Mouse (Mus musculus) megakaryocyte, embryonic 14.5 days (primary cell): Measurements from ENCODE around the gene Rora. TPM values are rescaled to one million over a fixed set of nuclear protein-coding genes. Genes with fewer than 3 reads are reported as not detected.

Source experiments
- H3K27me3 ChIP-seq: replicated peaks from 2 replicates; pipeline ENCODE3; 2012; ENCODE audit warnings: inconsistent platforms
- H3K36me3 ChIP-seq: replicated peaks from 2 replicates; pipeline ENCODE3; 2012; ENCODE audit warnings: low read length, inconsistent platforms, mixed read lengths
- H3K4me1 ChIP-seq: 2 replicates; pipeline ENCODE4 v1.6.1; 2012; ENCODE audit warnings: inconsistent platforms
- H3K4me3 ChIP-seq: replicated peaks from 2 replicates; pipeline ENCODE3; 2012; ENCODE audit warnings: moderate library complexity, mild to moderate bottlenecking, inconsistent platforms
- H3K9me3 ChIP-seq: 2 replicates; pipeline ENCODE4 v1.6.1; 2012; ENCODE audit warnings: inconsistent platforms
- FLI1 ChIP-seq: IDR thresholded peaks from 2 replicates; pipeline ENCODE4 v1.6.1; 2012; ENCODE audit warnings: low read length, inconsistent platforms, mixed read lengths
- GATA1 ChIP-seq: IDR thresholded peaks from 3 replicates; pipeline ENCODE4 v1.6.1; 2012; ENCODE audit warnings: mixed read lengths, low read length, inconsistent platforms, borderline replicate concordance
- polyA plus RNA-seq: library from polyadenylated mRNA; stranded (reverse); fragments of >175 nt; gene quantifications from 2 replicates; pipeline ENCODE4 v1.2.3, GENCODE M21; 2012; ENCODE audit warnings: low replicate concordance; ENCODE audit not compliant: insufficient read depth

Gene Rora
- polyA plus RNA-seq, 1 experiment = 2.5 TPM

- H3K27me3 ChIP-seq = no peaks in the 10 kb centered on the region
- no peak for TF ChIP-seq FLI1
- TF ChIP-seq GATA1 = no peak
- peaks cover 30% of the 10 kb centered on the region for H3K9me3 ChIP-seq
- no peak overlapping the region for H3K4me3 ChIP-seq
- no peaks in the 10 kb centered on the region for H3K36me3 ChIP-seq
- H3K4me1 ChIP-seq = no peaks in the 10 kb centered on the region
These were observed 152.2 kb downstream of the Rora start for GRCm38 (mm10) chr9:68805776-68806175.

GRCm38 (mm10) chr9:68807735-68808134 lies 154.1 kb downstream of the Rora start:
- Histone ChIP-seq H3K27me3 (no peaks in the 10 kb centered on the region), H3K4me3 (no peak overlapping the region), H3K9me3 (peaks cover 16% of the 10 kb centered on the region), H3K4me1 (no peaks in the 10 kb centered on the region), H3K36me3 (no peaks in the 10 kb centered on the region)
- TF ChIP-seq FLI1 (no peak), GATA1 (no peak)

- Histone ChIP-seq H3K27me3 (no peaks in the 10 kb centered on the region), H3K9me3 (peaks cover 8% of the 10 kb centered on the region), H3K4me1 (no peaks in the 10 kb centered on the region), H3K36me3 (no peaks in the 10 kb centered on the region), H3K4me3 (no peak overlapping the region)
- TF ChIP-seq FLI1 (no peak), GATA1 (no peak)
These were observed 155.9 kb downstream of the Rora start for GRCm38 (mm10) chr9:68809536-68809935.

- H3K4me1 ChIP-seq = no peaks in the 10 kb centered on the region
- H3K27me3 ChIP-seq = no peaks in the 10 kb centered on the region
- TF ChIP-seq GATA1 = no peak
- no peak for TF ChIP-seq FLI1
- H3K4me3 ChIP-seq = no peak overlapping the region
- no peaks in the 10 kb centered on the region for H3K36me3 ChIP-seq
- H3K9me3 ChIP-seq = no peaks in the 10 kb centered on the region
These were observed 161.1 kb downstream of the Rora start for GRCm38 (mm10) chr9:68814723-68815122.

- H3K9me3 ChIP-seq = no peaks in the 10 kb centered on the region
- no peaks in the 10 kb centered on the region for H3K27me3 ChIP-seq
- no peaks in the 10 kb centered on the region for H3K4me1 ChIP-seq
- no peak for TF ChIP-seq GATA1
- no peak for TF ChIP-seq FLI1
- H3K4me3 ChIP-seq = no peak overlapping the region
- no peaks in the 10 kb centered on the region for H3K36me3 ChIP-seq
These were observed 162.3 kb downstream of the Rora start for GRCm38 (mm10) chr9:68815877-68816276.

GRCm38 (mm10) chr9:68820036-68820435 lies 166.4 kb downstream of the Rora start:
- TF ChIP-seq GATA1 (no peak), FLI1 (no peak)
- H3K9me3 ChIP-seq = no peaks in the 10 kb centered on the region
- no peaks in the 10 kb centered on the region for H3K36me3 ChIP-seq
- H3K27me3 ChIP-seq = no peaks in the 10 kb centered on the region
- no peak overlapping the region for H3K4me3 ChIP-seq
- H3K4me1 ChIP-seq = no peaks in the 10 kb centered on the region

- no peaks in the 10 kb centered on the region for H3K36me3 ChIP-seq
- H3K27me3 ChIP-seq = no peaks in the 10 kb centered on the region
- no peaks in the 10 kb centered on the region for H3K9me3 ChIP-seq
- no peaks in the 10 kb centered on the region for H3K4me1 ChIP-seq
- TF ChIP-seq FLI1 = no peak
- no peak for TF ChIP-seq GATA1
- no peak overlapping the region for H3K4me3 ChIP-seq
These were observed 166.9 kb downstream of the Rora start for GRCm38 (mm10) chr9:68820478-68820877.

- no peaks in the 10 kb centered on the region for H3K9me3 ChIP-seq
- no peaks in the 10 kb centered on the region for H3K4me1 ChIP-seq
- no peak overlapping the region for H3K4me3 ChIP-seq
- no peaks in the 10 kb centered on the region for H3K36me3 ChIP-seq
- H3K27me3 ChIP-seq = no peaks in the 10 kb centered on the region
- TF ChIP-seq FLI1 (no peak), GATA1 (no peak)
These were observed 167.8 kb downstream of the Rora start for GRCm38 (mm10) chr9:68821388-68821787.

- H3K4me1 ChIP-seq = no peaks in the 10 kb centered on the region
- H3K9me3 ChIP-seq = no peaks in the 10 kb centered on the region
- H3K4me3 ChIP-seq = no peak overlapping the region
- H3K27me3 ChIP-seq = no peaks in the 10 kb centered on the region
- H3K36me3 ChIP-seq = no peaks in the 10 kb centered on the region
- TF ChIP-seq GATA1 = no peak
- no peak for TF ChIP-seq FLI1
These were observed 169.7 kb downstream of the Rora start for GRCm38 (mm10) chr9:68823292-68823691.

GRCm38 (mm10) chr9:68825107-68825506 lies 171.5 kb downstream of the Rora start:
- Histone ChIP-seq H3K27me3 (no peaks in the 10 kb centered on the region), H3K4me1 (no peaks in the 10 kb centered on the region), H3K4me3 (no peak overlapping the region), H3K36me3 (no peaks in the 10 kb centered on the region), H3K9me3 (no peaks in the 10 kb centered on the region)
- TF ChIP-seq FLI1 = no peak
- TF ChIP-seq GATA1 = no peak

- TF ChIP-seq FLI1 = no peak
- TF ChIP-seq GATA1 = no peak
These were observed 172.3 kb downstream of the Rora start for GRCm38 (mm10) chr9:68825841-68826240.

More at GRCm38 (mm10) chr9:68825841-68826240, 172.3 kb downstream of the Rora start:
- H3K9me3 ChIP-seq = no peaks in the 10 kb centered on the region
- H3K4me1 ChIP-seq = no peaks in the 10 kb centered on the region
- no peaks in the 10 kb centered on the region for H3K36me3 ChIP-seq
- H3K4me3 ChIP-seq = no peak overlapping the region
- no peaks in the 10 kb centered on the region for H3K27me3 ChIP-seq
